Mouse (Mus musculus): ENCODE results near the gene Tm4sf4.

DNA sequence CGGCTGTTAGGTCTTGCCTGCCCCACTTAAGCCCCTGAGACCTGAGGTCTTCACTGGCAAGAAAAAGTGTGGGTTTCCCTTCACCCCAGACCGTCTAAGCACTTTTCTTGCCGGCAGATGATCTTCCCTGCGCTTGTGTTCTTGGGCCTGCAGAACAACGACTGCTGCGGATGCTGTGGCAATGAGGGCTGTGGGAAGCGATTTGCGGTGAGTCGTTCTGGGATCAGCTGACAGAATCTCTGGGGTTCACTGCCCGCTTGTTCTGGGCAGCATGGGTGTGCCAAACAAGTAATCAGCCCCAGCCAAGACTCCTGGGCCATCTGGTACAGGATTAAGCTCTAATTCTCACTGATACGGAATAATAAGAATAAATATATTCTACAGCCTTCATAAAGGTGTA, 1.2 kb downstream of the Tm4sf4 start:
- TF ChIP-seq CTCF (IDR thresholded peaks at IDR 0.05; ENCODE audit: low read depth) (no peak), EP300 (IDR thresholded peaks at IDR 0.05; ENCODE audit: low read depth) (no peak)
